Mouse (Mus musculus) heart, postnatal 0 days (tissue): ENCODE measurements around the gene Gm38100. TPM values are rescaled to one million over a fixed set of nuclear protein-coding genes. Genes with fewer than 3 reads are reported as not detected.
A peak's percentile ranks its signal among the peaks of the same experiment; 100 is the strongest.

Experiments used
- ATAC-seq: fragments of 200-750 bp; cut with Nextera tagmentation; 2 replicates; pipeline ENCODE4 v1.8.0; 2017; ENCODE audit warnings: low read depth, moderate number of reproducible peaks, moderate library complexity; ENCODE audit not compliant: insufficient read depth
- DNase-seq: peaks from one replicate; pipeline ENCODE4 v3.0.0-alpha.2; 2016; ENCODE audit warnings: low spot score
- H3K27ac ChIP-seq: fragments of 300-500 bp; sonication (generic); 2 replicates; pipeline ENCODE4 v1.5.1; 2014; ENCODE audit warnings: low read depth, mild to moderate bottlenecking
- H3K27me3 ChIP-seq: fragments of 300-500 bp; sonication (generic); 2 replicates; pipeline ENCODE4 v1.6.1; 2014; ENCODE audit warnings: low read length, mixed read lengths; ENCODE audit not compliant: control insufficient read depth, insufficient read depth
- H3K36me3 ChIP-seq: fragments of 300-500 bp; sonication (generic); replicated peaks from 2 replicates; pipeline ENCODE4 v1.6.1; 2014; ENCODE audit warnings: low read length, mixed read lengths; ENCODE audit not compliant: control insufficient read depth, insufficient read depth
- H3K4me1 ChIP-seq: fragments of 300-500 bp; sonication (generic); 2 replicates; pipeline ENCODE4 v1.6.1; 2014; ENCODE audit warnings: antibody characterized with exemption; ENCODE audit not compliant: control insufficient read depth, insufficient read depth
- H3K4me2 ChIP-seq: fragments of 300-500 bp; sonication (generic); 2 replicates; pipeline ENCODE4 v1.6.1; 2014; ENCODE audit warnings: low read depth, mild to moderate bottlenecking, low read length, moderate library complexity
- H3K4me3 ChIP-seq: fragments of 300-500 bp; sonication (generic); 2 replicates; pipeline ENCODE4 v1.5.1; 2014; ENCODE audit warnings: low read depth, low read length
- H3K9ac ChIP-seq: fragments of 300-500 bp; sonication (generic); replicated peaks from 2 replicates; pipeline ENCODE4 v1.6.1; 2014; ENCODE audit warnings: low read depth, low read length, mixed read lengths
- H3K9me3 ChIP-seq: fragments of 300-500 bp; sonication (generic); replicated peaks from 2 replicates; pipeline ENCODE4 v1.6.1; 2016; ENCODE audit warnings: low read length; ENCODE audit not compliant: control insufficient read depth
- CTCF ChIP-seq: IDR thresholded peaks from 2 replicates; pipeline ENCODE4 v1.5.1; 2016; ENCODE audit warnings: antibody characterized with exemption, control low read depth, low read depth
- EP300 ChIP-seq: IDR thresholded peaks from 2 replicates; pipeline ENCODE4 v1.6.1; 2016; ENCODE audit warnings: antibody characterized with exemption, low read depth
- WGBS: fragments of 180-500 bp; shearing (Covaris S2); extraction: QIAGEN DNeasy Blood & Tissue Kit; methylation state at CpG from one replicate; pipeline ENCODE4 v1.1.7; 2014; 5-methylcytosine and 5-hydroxymethylcytosine counted together
- polyA plus RNA-seq: library from polyadenylated mRNA; unstranded; fragments of >200 nt; fragmentation: Nextera tagmentation; extraction: Ambion mirVana; gene quantifications from 2 replicates; pipeline ENCODE4 v1.2.1, GENCODE M21; 2015
- total RNA-seq: library from RNA; depleted of rRNA; stranded (reverse); fragments of >200 nt; gene quantifications from 2 replicates; pipeline ENCODE4 v1.2.3, GENCODE M21; 2014; ENCODE audit warnings: low replicate concordance

Gene Gm38100
- total and polyA plus RNA-seq, 2 experiments from 2014 or later: 0.12 TPM; not detected in 1

GRCm38 (mm10) chr1:175893263-175893662 is 26.9 kb upstream of the Gm38100 start:
- H3K36me3 ChIP-seq: peaks cover 41% of the 10 kb centered on the region
- no peaks in the 10 kb centered on the region for H3K27me3 ChIP-seq
- no peak overlapping the region for H3K9ac ChIP-seq
- H3K4me1 ChIP-seq: no peaks in the 10 kb centered on the region
- no peaks in the 10 kb centered on the region for H3K9me3 ChIP-seq
- H3K27ac ChIP-seq: no peak overlapping the region
- 83% methylated on average over 6 of the region's 6 CpGs for WGBS
- ATAC-seq (no peak), DNase-seq (no peak)
- no peak overlapping the region for H3K4me3 ChIP-seq
- no peak overlapping the region for H3K4me2 ChIP-seq
- no peak for TF ChIP-seq EP300
- TF ChIP-seq CTCF: no peak

- Histone ChIP-seq H3K27ac (no peak overlapping the region), H3K9ac (no peak overlapping the region), H3K4me2 (no peak overlapping the region), H3K36me3 (peaks cover 38% of the 10 kb centered on the region), H3K9me3 (no peaks in the 10 kb centered on the region), H3K4me3 (no peak overlapping the region), H3K4me1 (no peaks in the 10 kb centered on the region), H3K27me3 (no peaks in the 10 kb centered on the region)
- TF ChIP-seq CTCF (no peak), EP300 (no peak)
- WGBS: 89% methylated on average over 12 of the region's 12 CpGs
- no peak for ATAC-seq
- DNase-seq: no peak
Measured at GRCm38 (mm10) chr1:175893726-175894125, 26.4 kb upstream of the Gm38100 start.

GRCm38 (mm10) chr1:175911207-175911606 is 8.9 kb upstream of the Gm38100 start:
- WGBS: 89% methylated on average over 2 of the region's 2 CpGs
- no peak for DNase-seq
- no peak overlapping the region for H3K27ac ChIP-seq
- no peaks in the 10 kb centered on the region for H3K27me3 ChIP-seq
- no peaks in the 10 kb centered on the region for H3K4me1 ChIP-seq
- H3K9ac ChIP-seq: no peak overlapping the region
- H3K4me3 ChIP-seq: no peak overlapping the region
- no peak overlapping the region for H3K4me2 ChIP-seq
- peaks cover 19% of the 10 kb centered on the region for H3K36me3 ChIP-seq
- H3K9me3 ChIP-seq: no peaks in the 10 kb centered on the region
- no peak for ATAC-seq
- TF ChIP-seq EP300 (no peak), CTCF (no peak)

- no peak overlapping the region for H3K4me3 ChIP-seq
- H3K36me3 ChIP-seq: peaks cover 19% of the 10 kb centered on the region
- ATAC-seq: no peak
- H3K9ac ChIP-seq: no peak overlapping the region
- H3K9me3 ChIP-seq: no peaks in the 10 kb centered on the region
- H3K4me2 ChIP-seq: no peak overlapping the region
- 76% methylated on average over 3 of the region's 3 CpGs for whole genome bisulfite sequencing
- no peak overlapping the region for H3K27ac ChIP-seq
- H3K4me1 ChIP-seq: no peaks in the 10 kb centered on the region
- H3K27me3 ChIP-seq: no peaks in the 10 kb centered on the region
- no peak for DNase-seq
- TF ChIP-seq EP300 (no peak), CTCF (no peak)
Measured at GRCm38 (mm10) chr1:175912038-175912437, 8.1 kb upstream of the Gm38100 start.

- ATAC-seq (no peak), DNase-seq (no peak)
- Histone ChIP-seq H3K9ac (no peak overlapping the region), H3K4me3 (no peak overlapping the region), H3K36me3 (peaks cover 12% of the 10 kb centered on the region), H3K4me2 (no peak overlapping the region), H3K9me3 (no peaks in the 10 kb centered on the region), H3K4me1 (no peaks in the 10 kb centered on the region), H3K27me3 (no peaks in the 10 kb centered on the region), H3K27ac (no peak overlapping the region)
- TF ChIP-seq EP300: no peak
- TF ChIP-seq CTCF: no peak
- WGBS: 53% methylated on average over 5 of the region's 5 CpGs
Measured at GRCm38 (mm10) chr1:175913728-175914303, 6.3 kb upstream of the Gm38100 start.

- H3K27me3 ChIP-seq: no peaks in the 10 kb centered on the region
- 60% methylated on average over 8 of the region's 8 CpGs for WGBS
- H3K4me3 ChIP-seq: no peak overlapping the region
- no peaks in the 10 kb centered on the region for H3K9me3 ChIP-seq
- no peaks in the 10 kb centered on the region for H3K36me3 ChIP-seq
- 0 out of 2 replicates have a peak, but pooled peaks have one; percentile 8 for ATAC-seq
- no peak overlapping the region for H3K4me2 ChIP-seq
- no peak for DNase-seq
- H3K27ac ChIP-seq: no peak overlapping the region
- no peaks in the 10 kb centered on the region for H3K4me1 ChIP-seq
- no peak overlapping the region for H3K9ac ChIP-seq
- TF ChIP-seq CTCF: no peak
- TF ChIP-seq EP300: no peak
Measured at GRCm38 (mm10) chr1:175921091-175921490, 962 bp downstream of the Gm38100 start.
